Mouse (Mus musculus): ENCODE measurements around the gene Mvp. TPM values are rescaled to one million over a fixed set of nuclear protein-coding genes. Genes with fewer than 3 reads are reported as not detected.

The Mvp gene
- polyA plus RNA-seq (2017; shearing (Covaris generic)) = 75.7 TPM

DNA sequence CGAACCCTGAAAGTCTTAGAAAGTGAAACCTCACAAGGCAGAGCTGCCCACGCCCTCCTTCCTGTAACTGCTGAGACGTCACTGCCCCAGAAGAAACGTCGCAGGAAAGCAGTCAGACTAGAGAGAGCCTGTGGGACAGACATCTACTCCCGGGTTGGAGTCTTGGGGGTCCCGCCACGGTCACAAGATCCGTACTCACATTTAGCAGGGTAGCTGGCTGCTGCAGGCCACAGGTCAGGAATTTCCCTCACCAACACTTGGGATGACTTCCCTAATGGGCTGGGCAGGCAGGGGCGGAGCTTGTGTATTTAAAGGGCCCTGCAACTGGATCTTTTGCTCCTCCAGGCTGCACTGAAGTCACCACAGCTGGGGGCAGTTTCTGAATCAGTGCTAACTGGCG lies at the start of gene Mvp:
TSS of gene Mvp (minus strand) at position 302 of the 400 bp plus-strand sequence.

DNA sequence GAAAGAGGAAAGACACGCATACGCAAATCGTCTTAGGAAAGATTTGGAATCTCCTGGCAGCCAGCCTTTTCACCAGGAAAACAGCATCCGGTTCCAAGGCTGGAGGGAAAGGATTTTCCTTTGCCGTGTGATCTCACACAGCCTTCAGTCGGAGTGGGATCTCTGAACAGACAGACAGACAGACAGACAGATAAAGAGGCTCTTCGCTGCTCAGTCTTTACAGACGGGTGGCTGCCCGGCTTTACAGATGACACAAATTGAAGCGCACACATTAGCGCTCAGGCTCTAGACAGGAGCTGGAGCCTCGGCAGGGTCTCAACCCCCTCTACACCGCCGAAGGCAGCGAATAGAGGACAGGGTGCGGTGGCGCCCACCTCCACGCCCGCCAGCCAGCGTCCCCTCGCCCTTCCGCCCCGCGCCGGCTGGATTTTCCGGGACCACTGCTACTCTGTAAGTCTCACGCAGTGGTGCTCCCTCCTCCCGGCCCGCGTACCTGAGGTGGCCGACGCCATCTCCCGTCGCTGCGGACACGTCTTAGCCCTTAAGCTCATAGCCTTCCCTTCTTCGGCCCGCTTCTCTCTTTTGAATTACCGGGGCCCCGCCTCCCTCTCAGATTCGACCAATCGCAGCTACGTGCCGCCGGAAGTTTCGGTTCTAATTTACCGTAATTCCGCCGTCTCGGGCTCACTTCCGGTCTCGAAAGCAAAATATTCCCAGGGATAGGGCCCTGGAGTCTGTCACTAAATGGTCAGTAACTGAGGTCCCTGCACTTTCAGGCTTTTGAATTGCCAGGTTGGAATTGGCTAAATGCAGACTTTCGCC lies 27.6 kb upstream of the Mvp start, which contains the start of gene Kif22:
TSS of gene Kif22 (minus strand) at position 621 of the 822 bp plus-strand sequence.

GRCm38 (mm10) chr7:127026984-127027726 lies 12.7 kb upstream of the Mvp start, which contains the start of gene Maz:
Gene Maz, minus strand, starts transcription at chr7:127027037.

GRCm38 (mm10) chr7:127020901-127021562 lies 6.6 kb upstream of the Mvp start, which contains the start of the genes Gm42742 and Prrt2:
Gene Gm42742, minus strand, starts transcription at chr7:127021097.
Gene Prrt2, minus strand, starts transcription at chr7:127021211.

GRCm38 (mm10) chr7:127016971-127017949 lies 2.8 kb upstream of the Mvp start, which contains the start of gene Pagr1a:
Gene Pagr1a, minus strand, starts transcription at chr7:127017352.

DNA sequence TGATC lies 1.9 kb upstream of the Mvp start, which contains the start of gene Pagr1b:
TSS of gene Pagr1b (minus strand) at position 4 of the 5 bp plus-strand sequence.

DNA sequence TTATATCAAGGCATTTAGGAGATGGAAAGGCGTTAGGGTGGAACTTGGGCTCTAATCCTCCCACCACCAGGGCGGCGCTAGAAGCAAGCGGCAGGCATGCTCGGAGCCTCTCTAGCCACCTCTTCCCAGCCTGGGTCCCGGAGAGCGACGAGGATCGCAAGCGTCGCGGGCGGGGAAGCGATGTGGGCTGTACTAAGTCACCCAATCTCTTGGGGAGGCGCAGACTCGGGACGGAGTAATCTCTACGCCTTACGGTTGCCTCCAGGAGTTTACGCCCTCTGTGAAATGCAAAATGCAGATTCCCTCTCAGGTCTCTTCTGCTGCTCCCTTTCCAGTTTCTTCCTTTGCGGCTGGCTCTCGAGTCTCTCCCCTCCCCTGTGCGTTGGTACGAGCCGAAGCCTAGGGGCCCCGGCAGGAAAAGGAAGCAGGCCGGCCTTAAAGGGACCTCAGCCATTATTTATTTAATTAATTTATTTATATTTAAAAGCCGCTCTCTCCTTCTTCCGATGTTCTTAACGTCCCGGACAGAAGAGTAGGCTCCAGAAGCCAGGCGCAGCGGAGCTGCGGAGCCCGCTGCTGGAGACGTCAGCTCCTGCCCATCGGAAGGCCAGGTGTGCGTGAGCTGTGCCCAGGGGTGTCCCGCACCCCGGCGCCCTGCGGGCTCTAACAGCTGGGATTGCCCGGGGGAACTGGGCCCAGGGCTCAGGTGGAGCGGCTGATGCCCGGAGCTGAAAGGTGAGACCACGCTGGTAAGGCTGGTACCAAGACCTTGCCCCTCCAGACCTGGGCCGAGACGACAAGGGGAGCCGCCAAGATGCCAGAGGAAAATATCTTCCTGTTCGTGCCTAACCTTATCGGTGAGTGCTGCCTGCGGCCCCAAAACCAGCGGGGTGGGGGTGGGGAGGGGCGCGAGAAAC lies 38.2 kb downstream of the Mvp start, which contains the start of gene Cdiptos:
TSS of gene Cdiptos (minus strand) at position 149 of the 917 bp plus-strand sequence.

DNA sequence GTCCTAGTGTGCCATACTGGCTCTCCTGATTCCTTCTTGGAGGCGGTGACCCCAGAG lies 38.7 kb downstream of the Mvp start, which contains the start of gene Cdipt:
TSS of gene Cdipt (plus strand) at position 22 of the 57 bp plus-strand sequence.

DNA sequence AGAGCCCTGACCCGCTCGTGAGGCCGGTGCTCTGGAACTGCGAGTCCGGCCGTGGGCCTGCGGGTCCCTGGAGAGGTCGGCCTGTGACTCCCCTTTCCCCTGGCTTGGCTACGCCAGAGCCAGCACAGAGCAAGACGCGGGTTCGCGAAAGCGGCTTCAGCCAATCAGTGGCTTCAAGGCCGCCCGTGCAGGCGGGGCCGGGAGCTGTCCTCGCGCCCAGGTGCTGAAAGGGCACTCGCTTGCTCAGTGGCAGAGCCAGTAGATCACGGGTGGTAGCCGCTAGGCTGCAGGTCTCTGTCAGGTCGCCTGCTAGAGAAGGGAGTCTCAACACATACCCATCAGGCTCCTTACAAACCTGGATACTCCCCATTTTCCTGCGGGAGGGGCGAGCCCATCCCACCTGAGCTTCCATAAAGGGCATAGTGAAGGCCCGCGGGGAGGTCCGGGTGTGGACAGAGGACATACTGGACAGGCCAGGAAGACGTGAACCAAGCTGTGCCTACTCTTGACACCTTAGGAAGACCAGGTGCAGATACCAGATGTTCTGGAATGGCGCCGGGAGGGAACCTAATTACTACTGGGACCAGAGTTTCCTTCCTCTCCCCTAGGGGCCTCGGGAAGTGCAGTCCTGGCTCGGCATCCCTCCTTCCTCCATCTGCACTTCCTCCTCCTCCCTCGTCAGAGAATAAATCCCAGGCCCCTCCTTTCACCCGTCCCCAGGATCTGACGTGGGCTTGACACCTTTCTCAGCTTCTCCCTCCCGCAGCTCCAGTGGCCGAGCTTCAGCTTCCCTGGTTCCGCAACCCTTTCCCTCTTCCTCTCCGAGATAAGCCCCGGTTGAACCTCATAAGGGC lies 64.4 kb downstream of the Mvp start, which contains the start of gene Sez6l2:
TSS of gene Sez6l2 (plus strand) at position 771 of the 854 bp plus-strand sequence.

GRCm38 (mm10) chr7:126949403-126949792 lies 65.0 kb downstream of the Mvp start, which contains the start of gene Asphd1:
Gene Asphd1, minus strand, starts transcription at chr7:126949582.

Other genes with a start within 250 kb of the Mvp start
- 2.5 TPM for gene Gdpd3, start 248.3 kb downstream of the Mvp start, polyA plus RNA-seq (2017; shearing (Covaris generic))
- 341 TPM for gene Ypel3, start 237.7 kb downstream of the Mvp start, polyA plus RNA-seq (2017; shearing (Covaris generic))
- 2.8 TPM for gene Tbx6, start 233.1 kb downstream of the Mvp start, polyA plus RNA-seq (2017; shearing (Covaris generic))
- 405 TPM for gene Ppp4c, start 222.1 kb downstream of the Mvp start, polyA plus RNA-seq (2017; shearing (Covaris generic))
- not detected for gene Fam57b, start 217.0 kb downstream of the Mvp start, polyA plus RNA-seq (2017; shearing (Covaris generic))
- gene 4930451I11Rik, start 183.0 kb downstream of the Mvp start, polyA plus RNA-seq (2017; shearing (Covaris generic)) = not detected
- gene Doc2a, start 167.2 kb downstream of the Mvp start, polyA plus RNA-seq (2017; shearing (Covaris generic)) = 0.45 TPM
- 13.9 TPM for gene Hirip3, start 152.6 kb downstream of the Mvp start, polyA plus RNA-seq (2017; shearing (Covaris generic))
- 55.1 TPM for gene Ino80e, start 152.2 kb downstream of the Mvp start, polyA plus RNA-seq (2017; shearing (Covaris generic))
- gene Taok2, start 129.9 kb downstream of the Mvp start, polyA plus RNA-seq (2017; shearing (Covaris generic)) = 39.3 TPM
- gene Tmem219, start 91.7 kb downstream of the Mvp start, polyA plus RNA-seq (2017; shearing (Covaris generic)) = 41.2 TPM
- 37.4 TPM for gene Kctd13, start 85.7 kb downstream of the Mvp start, polyA plus RNA-seq (2017; shearing (Covaris generic))
- 0.30 TPM for gene Asphd1, start 65.0 kb downstream of the Mvp start, polyA plus RNA-seq (2017; shearing (Covaris generic))
- 0.27 TPM for gene Sez6l2, start 64.1 kb downstream of the Mvp start, polyA plus RNA-seq (2017; shearing (Covaris generic))
- gene Cdipt, start 38.7 kb downstream of the Mvp start, polyA plus RNA-seq (2017; shearing (Covaris generic)) = 127 TPM
- gene Cdiptos, start 38.5 kb downstream of the Mvp start, polyA plus RNA-seq (2017; shearing (Covaris generic)) = 0.57 TPM
- gene Pagr1b, start 1.9 kb upstream of the Mvp start, polyA plus RNA-seq (2017; shearing (Covaris generic)) = 1.7 TPM
- 49.8 TPM for gene Pagr1a, start 2.7 kb upstream of the Mvp start, polyA plus RNA-seq (2017; shearing (Covaris generic))
- gene Gm42742, start 6.5 kb upstream of the Mvp start, polyA plus RNA-seq (2017; shearing (Covaris generic)) = 13.4 TPM
- 4.9 TPM for gene Prrt2, start 6.6 kb upstream of the Mvp start, polyA plus RNA-seq (2017; shearing (Covaris generic))
- 66.5 TPM for gene Maz, start 12.4 kb upstream of the Mvp start, polyA plus RNA-seq (2017; shearing (Covaris generic))
- 3.0 TPM for gene Kif22, start 27.9 kb upstream of the Mvp start, polyA plus RNA-seq (2017; shearing (Covaris generic))
- not detected for gene Zg16, start 72.7 kb upstream of the Mvp start, polyA plus RNA-seq (2017; shearing (Covaris generic))
- gene AI467606, start 76.7 kb upstream of the Mvp start, polyA plus RNA-seq (2017; shearing (Covaris generic)) = 70.4 TPM
- gene Qprt, start 107.6 kb upstream of the Mvp start, polyA plus RNA-seq (2017; shearing (Covaris generic)) = 11.2 TPM
- gene Spn, start 123.2 kb upstream of the Mvp start, polyA plus RNA-seq (2017; shearing (Covaris generic)) = 49.4 TPM
- gene Cd2bp2, start 181.4 kb upstream of the Mvp start, polyA plus RNA-seq (2017; shearing (Covaris generic)) = 72.4 TPM
- gene Tbc1d10b, start 193.8 kb upstream of the Mvp start, polyA plus RNA-seq (2017; shearing (Covaris generic)) = 63.5 TPM
- 13.0 TPM for gene Mylpf, start 194.3 kb upstream of the Mvp start, polyA plus RNA-seq (2017; shearing (Covaris generic))
- gene Zfp553, start 218.4 kb upstream of the Mvp start, polyA plus RNA-seq (2017; shearing (Covaris generic)) = 6.8 TPM
- gene Sept1, start 218.5 kb upstream of the Mvp start, polyA plus RNA-seq (2017; shearing (Covaris generic)) = 491 TPM
- 5.0 TPM for gene Zfp771, start 229.7 kb upstream of the Mvp start, polyA plus RNA-seq (2017; shearing (Covaris generic))
- 18.2 TPM for gene Dctpp1, start 246.1 kb upstream of the Mvp start, polyA plus RNA-seq (2017; shearing (Covaris generic))

Measured in effector memory CD4-positive, alpha-beta T cell, adult 7 months (primary cell).